Mouse (Mus musculus): ENCODE measurements at regions not wholly inside any gene's neighbourhood (a gene's known extent, or its start where the extent isn't known, plus 50 kb on each side); places are given as distances from the start of the nearest gene placed in this dataset.

DNA sequence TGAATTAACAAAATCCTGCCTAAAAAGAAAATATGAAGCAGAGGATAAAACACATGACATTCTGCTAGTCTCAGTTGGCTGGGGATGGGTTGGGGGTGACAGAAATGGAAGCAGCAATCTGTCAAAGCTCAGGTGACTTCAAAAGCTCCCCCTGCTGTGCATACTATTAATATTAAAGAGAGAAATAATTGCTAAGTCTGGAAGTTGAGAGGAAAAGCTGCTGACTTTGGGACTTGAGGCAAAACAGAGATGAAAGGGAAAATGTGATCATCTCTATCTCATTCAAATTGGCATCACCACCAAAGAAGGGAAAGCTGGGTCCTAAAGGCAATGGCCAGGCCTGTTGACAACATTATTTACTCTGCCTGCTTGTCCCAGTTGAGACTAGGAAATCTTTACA, 90.8 kb downstream of the Rpe65 start:
- no peak for DNase-seq (ENCODE audit: low spot score in 2 of 2)

DNA sequence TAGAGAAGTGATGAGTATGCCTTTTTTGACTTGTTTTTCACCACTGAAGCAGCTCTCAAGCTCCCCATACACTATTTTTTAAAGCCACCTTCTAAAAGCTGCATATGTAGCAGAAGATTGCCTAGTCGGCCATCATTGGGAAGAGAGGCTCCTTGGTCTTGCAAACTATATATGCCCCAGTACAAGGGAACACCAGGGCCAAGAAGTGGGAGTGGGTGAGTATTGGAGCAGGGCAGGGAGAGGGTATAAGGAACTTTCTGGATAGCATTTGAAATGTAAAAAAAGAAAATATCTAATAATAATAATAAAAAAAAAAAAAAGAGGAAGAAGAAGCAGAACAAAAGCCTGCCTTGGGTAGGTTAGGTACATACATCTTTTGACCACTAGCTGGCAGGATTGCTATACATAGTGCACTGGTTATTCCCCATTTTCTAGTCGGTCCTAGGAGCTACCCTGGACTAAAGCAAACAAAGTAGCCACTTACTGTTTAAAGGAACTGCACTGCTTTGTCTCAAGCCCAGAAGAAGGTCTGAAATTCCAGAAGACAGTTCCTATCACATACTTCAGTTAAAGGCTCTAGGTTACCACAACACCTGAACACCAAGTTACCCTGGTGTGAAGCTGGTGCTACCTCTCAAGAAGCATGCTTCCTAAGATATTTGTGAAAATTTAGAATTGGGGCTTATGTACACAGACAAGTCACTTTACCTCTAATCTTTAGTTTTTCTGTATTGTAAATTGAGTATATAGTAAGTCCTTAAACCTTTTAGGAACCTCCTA, 114.9 kb upstream of the Wls start:
- DNase-seq (ENCODE audit: low spot score in 2 of 2), result peak; percentile 2 to 10

DNA sequence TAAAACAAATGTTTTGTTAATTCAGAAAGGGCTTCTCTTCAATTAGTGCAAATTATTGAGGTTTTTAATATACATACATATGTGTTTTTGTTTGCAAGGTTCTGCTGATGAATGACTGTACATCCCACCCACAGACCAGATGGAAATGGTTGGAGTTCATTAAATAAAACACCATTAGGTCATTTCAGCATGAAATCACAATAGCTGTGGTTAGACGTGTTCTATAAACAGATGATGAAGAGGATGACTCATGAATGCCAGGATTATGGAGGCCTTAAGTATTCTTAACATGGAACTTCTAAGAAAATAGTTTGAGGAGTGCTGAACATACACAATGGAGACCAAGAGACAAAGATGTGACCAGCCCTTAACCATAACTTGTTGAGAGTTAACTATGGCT, 107.3 kb upstream of the Wls start:
- DNase-seq (ENCODE audit: low spot score in 2 of 2), result no peak

DNA sequence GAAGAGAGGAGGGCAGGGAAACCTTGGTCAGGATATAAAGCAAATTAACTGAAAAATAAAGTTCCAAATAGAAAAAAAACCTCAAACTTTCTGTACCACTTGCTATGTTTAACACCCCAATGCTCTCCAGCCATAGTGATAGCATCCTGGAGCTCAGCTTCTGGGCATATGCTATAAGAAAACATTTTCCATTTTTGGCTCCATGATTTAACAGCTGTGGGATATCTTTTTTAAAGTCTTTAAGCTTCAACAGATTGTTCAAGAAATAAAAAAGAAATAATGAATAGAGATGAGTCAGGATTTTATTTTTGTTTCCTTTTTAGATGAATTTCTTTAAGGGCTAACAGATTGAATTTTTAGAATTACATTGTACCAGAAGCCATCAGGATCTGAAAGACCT, 106.3 kb upstream of the Wls start:
- DNase-seq (ENCODE audit: low spot score in 2 of 2), result no peak

DNA sequence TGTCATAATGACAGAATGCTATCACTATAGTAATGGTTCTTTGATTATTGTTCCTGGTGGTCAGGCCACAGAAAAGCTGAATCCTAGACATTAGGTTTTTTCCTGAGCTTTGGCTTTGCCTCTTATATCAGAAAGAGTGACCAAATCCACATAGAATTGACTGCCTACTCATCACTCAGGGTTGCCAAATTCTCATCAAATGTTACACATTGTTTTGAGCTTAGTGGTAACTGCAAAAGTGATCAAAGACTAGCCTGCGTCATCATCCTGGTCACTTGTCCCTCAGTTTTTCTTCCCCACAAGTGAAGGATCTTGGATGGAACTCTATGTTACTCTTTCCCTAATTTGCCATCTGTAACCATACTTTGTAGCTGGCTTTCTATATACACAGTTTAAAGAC, 104.9 kb upstream of the Wls start:
- no peak for DNase-seq (ENCODE audit: low spot score in 2 of 2)

DNA sequence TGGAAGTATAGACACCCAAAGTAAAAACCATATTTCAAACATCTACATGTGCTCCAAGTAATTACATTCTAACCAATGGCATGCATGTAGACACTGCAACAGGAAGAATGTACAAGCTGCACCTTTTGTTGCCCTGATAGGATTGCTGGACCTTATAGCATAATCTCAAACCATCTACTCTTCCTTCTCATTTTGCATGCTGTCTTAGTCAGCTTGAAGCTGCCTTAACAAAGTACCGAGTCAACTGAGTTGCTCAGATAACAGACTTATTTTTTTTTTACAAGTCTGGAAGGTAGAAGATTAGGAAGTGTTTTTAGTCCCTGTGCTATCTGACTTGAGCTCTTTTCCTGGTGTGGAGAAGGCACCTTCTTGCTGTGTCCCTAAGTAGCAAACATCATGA, 103.4 kb upstream of the Wls start:
- no peak for DNase-seq (ENCODE audit: low spot score in 2 of 2)

DNA sequence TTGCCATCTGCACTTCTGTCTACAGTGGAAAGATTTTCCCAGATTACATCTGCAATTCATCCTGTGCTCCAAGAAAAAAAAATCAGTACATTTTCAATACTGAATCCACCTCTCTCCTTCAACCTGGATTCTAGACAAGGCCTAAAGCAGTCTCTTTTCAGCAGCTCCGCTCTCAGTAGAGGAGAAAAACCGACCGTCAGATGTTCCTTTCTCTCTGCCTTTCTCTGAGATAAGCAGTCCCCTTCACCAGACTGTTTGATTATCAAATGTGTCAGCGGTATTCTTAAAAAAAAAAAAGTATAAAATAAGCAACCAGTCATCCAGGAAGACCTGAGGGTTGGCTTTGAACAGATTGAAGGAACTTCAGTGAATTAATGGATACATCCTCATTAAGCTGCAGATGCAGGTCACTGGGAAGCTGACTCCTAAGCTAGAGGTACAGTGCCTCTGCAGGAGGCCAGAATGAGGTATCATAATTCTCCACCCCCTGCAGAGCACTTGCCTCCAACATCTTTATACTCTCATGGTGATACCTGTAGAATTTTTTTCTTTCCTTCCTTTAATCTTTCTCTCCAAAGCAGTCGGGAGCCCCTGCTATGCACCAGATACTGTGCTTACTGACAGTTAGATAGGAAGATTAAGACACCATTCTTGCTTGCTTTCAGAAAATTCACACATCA, 98.7 kb upstream of the Wls start:
- no peak for DNase-seq (ENCODE audit: low spot score in 2 of 2)

DNA sequence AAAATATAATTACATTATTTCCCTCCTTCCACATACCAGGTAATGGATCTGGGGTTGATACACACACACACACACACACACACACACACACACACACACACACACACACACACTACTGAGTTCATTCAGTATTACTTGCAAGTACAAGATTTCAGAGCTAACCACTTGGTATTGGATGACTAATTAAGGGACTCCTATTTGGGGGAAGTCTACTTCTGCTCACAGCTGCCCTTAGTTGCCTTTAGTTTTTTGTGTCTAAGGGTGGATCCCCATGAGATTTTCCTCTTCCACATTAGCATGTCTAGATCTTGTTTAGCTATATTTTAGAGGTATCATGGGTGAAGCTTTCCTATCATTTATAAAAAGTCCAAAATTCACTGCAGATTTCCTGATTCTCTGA, 97.7 kb upstream of the Wls start:
- DNase-seq (ENCODE audit: low spot score in 2 of 2), result no peak

DNA sequence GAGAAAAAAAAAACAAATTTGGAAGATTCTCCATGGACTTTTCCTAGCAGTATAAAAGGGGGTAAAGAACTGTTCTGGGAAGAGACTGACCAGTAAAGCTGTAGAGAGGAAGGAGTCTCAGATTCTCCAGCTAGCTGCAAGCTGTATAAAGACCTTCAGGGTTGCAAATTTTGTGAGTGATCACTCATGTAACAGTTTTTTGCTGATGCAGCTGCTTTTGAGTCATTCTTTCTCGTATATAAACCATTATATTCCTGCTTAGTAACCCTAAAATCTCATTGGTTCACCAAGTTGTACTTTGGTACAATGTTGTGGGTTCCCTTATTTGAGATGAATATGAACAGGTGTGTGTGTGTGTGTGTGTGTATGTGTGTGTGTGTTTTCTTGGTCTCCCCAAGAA, 79.7 kb upstream of the Wls start:
- DNase-seq (ENCODE audit: low spot score in 2 of 2), result no peak

DNA sequence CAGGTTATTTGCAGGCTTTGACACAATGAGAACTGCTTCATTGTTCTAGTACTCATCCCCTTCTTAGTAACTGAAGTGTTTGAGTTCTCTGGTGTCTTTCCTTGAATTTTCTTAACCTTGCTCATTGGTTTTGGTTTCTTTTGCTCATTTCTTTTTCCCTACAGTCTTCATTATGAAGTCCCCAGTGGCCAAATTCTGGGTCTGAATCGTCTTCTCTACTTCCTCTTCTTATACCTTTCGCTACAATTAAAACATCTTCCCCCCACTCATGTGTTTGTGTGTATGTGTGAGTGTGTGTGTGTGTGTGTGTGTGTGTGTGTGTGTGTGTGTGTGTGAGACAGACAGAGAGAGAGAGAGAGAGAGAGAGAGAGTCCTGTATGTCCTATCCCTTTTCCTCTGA, 79.2 kb upstream of the Wls start:
- no peak for DNase-seq (ENCODE audit: low spot score in 2 of 2)

DNA sequence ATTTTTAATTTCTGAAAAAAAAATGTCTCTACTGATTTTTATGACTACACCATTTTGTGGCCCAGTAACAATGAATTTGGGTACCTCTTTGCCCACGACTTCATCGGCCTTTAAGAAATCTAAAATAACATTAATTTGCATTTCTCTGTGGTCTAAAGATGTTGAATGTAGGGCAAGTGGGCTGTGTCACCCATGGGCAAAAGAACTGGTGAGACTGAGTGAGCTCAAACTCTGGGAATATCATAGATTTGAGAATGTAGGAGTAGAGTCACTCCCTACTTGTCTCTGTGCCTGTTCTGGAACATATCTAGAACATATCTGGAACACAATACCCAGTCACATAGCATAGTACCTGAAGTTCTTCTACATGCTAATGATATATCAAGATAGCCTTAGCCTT, 78.5 kb upstream of the Wls start:
- DNase-seq (ENCODE audit: low spot score in 2 of 2), result no peak

DNA sequence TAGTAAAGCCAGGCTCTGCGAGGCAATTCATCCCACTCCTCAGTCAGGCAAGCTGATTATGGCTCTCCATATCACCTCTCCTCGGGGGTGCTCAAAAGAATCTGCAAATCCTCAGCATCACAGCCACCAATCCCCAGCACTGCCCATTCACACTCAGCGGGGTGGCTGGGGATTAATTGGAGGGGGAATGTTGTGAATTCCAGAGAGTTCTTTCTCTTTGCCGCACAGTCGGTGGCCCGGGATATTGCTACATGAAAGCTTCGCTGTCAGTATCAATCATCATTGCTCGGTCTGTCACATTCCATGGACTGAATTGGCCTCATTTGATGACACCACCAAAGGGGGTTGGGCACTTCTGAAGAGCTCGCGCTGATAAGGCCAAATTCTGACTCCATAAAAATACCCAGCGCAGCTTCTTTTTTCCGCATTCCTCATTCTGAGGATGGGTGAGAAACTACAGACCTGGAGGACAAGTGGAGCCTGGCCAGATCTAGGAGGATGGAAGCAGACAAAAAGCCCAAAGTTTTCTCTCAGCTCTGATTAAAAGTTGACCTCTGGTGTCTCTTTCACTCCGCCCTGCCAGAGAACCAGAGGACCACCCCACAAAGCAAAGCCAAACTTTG, 57.1 kb upstream of the Wls start:
- DNase-seq (ENCODE audit: low spot score in 2 of 2), result no peak

DNA sequence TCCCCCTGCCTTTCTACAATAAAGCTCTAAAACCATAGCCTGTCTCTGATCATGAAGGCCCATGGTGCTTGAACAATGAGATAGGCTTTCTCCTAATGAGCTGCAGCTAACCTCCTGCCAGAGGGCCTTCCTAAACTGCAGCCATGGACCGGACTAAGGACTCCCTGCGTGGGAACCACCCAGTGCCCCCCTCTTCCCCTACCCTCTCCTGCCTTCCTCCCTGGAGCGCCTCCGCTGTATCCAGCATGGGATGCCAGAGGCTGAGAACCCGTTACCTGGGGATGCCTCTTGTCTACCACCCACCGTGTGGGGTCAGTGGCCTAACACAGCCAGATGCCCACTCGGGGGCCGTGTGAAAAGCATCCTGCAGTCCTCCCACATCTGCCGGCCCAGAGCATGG, 51.7 kb upstream of the Wls start:
- DNase-seq (ENCODE audit: low spot score in 2 of 2), result no peak
